Mouse (Mus musculus) olfactory bulb, adult 2 months (tissue): ENCODE measurements around the gene Tex45.

Source experiments
- CTCF ChIP-seq: fragments of 200-500 bp; IDR thresholded peaks from 2 replicates; pipeline ENCODE4 v1.5.1; 2012; ENCODE audit warnings: low read depth, mild to moderate bottlenecking, low read length, moderate library complexity; ENCODE audit not compliant: insufficient read depth
- POLR2A ChIP-seq: fragments of 200-500 bp; IDR thresholded peaks from 2 replicates; pipeline ENCODE4 v1.6.1; 2012; ENCODE audit warnings: mild to moderate bottlenecking, low read depth, low read length, moderate library complexity; ENCODE audit not compliant: insufficient read depth

GRCm38 (mm10) chr8:3451992-3452391, 18.7 kb upstream of the Tex45 start:
- TF ChIP-seq CTCF (no peak), POLR2A (no peak)
